Mouse (Mus musculus) hindbrain, embryonic 16.5 days (tissue): ENCODE measurements at regions not wholly inside any gene's neighbourhood (a gene's known extent, or its start where the extent isn't known, plus 50 kb on each side); places are given as distances from the start of the nearest gene placed in this dataset.
A peak's percentile ranks its signal among the peaks of the same experiment; 100 is the strongest.

ENCODE experiments used
- ATAC-seq: fragments of 200-750 bp; cut with Nextera tagmentation; 2 replicates; pipeline ENCODE4 v1.8.0; 2017; ENCODE audit warnings: moderate TSS enrichment, moderate library complexity
- H3K27ac ChIP-seq: fragments of 300-500 bp; sonication (generic); 2 replicates; pipeline ENCODE4 v1.5.1; 2014; ENCODE audit warnings: low read depth, mild to moderate bottlenecking, control low read depth, low read length, moderate library complexity
- H3K27me3 ChIP-seq: fragments of 300-500 bp; sonication (generic); replicated peaks from 2 replicates; pipeline ENCODE4 v1.6.1; 2014; ENCODE audit warnings: low read length; ENCODE audit not compliant: control insufficient read depth, insufficient read depth
- H3K36me3 ChIP-seq: fragments of 300-500 bp; sonication (generic); 2 replicates; pipeline ENCODE4 v1.6.1; 2014; ENCODE audit warnings: mild to moderate bottlenecking, low read length, moderate library complexity, mixed read lengths; ENCODE audit not compliant: control insufficient read depth, insufficient read depth
- H3K4me1 ChIP-seq: fragments of 300-500 bp; sonication (generic); 2 replicates; pipeline ENCODE4 v1.6.1; 2014; ENCODE audit warnings: low read depth, low read length; ENCODE audit not compliant: control insufficient read depth, insufficient read depth
- H3K4me2 ChIP-seq: fragments of 300-500 bp; sonication (generic); 2 replicates; pipeline ENCODE4 v1.6.1; 2014; ENCODE audit warnings: mild to moderate bottlenecking, low read length, control low read depth, moderate library complexity
- H3K4me3 ChIP-seq: fragments of 300-500 bp; sonication (generic); 2 replicates; pipeline ENCODE4 v1.5.1; 2014; ENCODE audit warnings: mild to moderate bottlenecking, low read length, control low read depth, moderate library complexity
- H3K9ac ChIP-seq: fragments of 300-500 bp; sonication (generic); 2 replicates; pipeline ENCODE4 v1.6.1; 2014; ENCODE audit warnings: low read depth, mild to moderate bottlenecking, control low read depth, low read length, moderate library complexity
- H3K9me3 ChIP-seq: fragments of 300-500 bp; sonication (generic); 2 replicates; pipeline ENCODE4 v1.6.1; 2014; ENCODE audit warnings: mild to moderate bottlenecking, low read length, moderate library complexity; ENCODE audit not compliant: control insufficient read depth
- WGBS: fragments of 180-500 bp; shearing (Covaris S2); extraction: QIAGEN DNeasy Blood & Tissue Kit; methylation state at CpG from one replicate; pipeline ENCODE4 v1.1.7; 2014; 5-methylcytosine and 5-hydroxymethylcytosine counted together

DNA sequence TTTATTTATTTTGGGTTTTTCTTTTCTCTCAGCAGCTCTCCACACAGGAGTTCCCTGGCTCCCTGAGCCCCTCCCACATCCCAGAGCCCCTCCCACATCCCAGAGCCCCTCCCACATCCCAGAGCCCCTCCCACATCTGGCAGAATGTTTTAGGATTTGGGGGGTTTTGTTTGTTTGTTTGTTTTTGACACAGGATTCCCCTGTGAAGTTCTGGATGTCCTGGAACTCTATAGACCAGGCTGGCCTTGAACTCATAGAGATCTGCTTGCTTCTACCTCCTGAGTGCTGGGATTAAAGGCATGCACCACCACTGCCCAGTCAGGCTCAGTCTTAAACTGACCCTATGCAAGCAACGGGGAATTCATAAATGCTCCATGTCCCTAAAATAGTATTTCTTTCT lies 100.2 kb downstream of the 1700001O22Rik start:
- H3K9me3 ChIP-seq, result 0 out of 2 replicates have a peak, but pooled peaks cover 2% of the 10 kb centered on the region
- WGBS, result 90% methylated on average over 1 of the region's 1 CpGs
- no peaks in the 10 kb centered on the region for H3K27me3 ChIP-seq
- no peak overlapping the region for H3K4me2 ChIP-seq
- no peak overlapping the region for H3K9ac ChIP-seq
- no peak overlapping the region for H3K27ac ChIP-seq
- ATAC-seq, result no peak
- peaks cover 30% of the 10 kb centered on the region for H3K4me1 ChIP-seq
- no peaks in the 10 kb centered on the region for H3K36me3 ChIP-seq
- no peak overlapping the region for H3K4me3 ChIP-seq

DNA sequence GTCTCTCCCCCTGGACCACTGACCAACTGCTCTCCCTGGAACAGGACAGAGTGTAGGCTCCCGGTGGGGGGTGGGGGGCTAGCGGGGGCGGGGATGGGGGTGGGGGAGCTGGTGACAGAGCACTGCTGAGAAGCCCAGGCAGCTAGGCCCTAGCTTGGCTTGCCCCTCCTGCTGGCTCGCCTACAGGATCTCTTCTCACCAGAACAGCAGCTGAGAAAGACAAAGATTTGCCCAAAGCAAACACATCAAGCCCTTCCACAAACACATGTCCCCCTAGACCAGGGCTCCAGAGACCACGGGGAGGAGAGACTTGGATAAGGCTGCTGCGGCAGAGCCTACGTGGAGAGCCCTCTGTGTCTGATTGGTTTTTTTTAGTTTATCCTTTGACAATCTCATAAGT lies 100.8 kb downstream of the 1700001O22Rik start:
- H3K9ac ChIP-seq, result peak overlapping the region; percentile 31; the same call in 1 of the 2 replicates
- peak overlapping the region; percentile 75 for H3K27ac ChIP-seq
- no peak overlapping the region for H3K4me2 ChIP-seq
- WGBS, result 7% methylated on average over 6 of the region's 7 CpGs
- 0 out of 2 replicates have a peak, but pooled peaks cover 2% of the 10 kb centered on the region for H3K9me3 ChIP-seq
- no peak overlapping the region for H3K4me3 ChIP-seq
- H3K36me3 ChIP-seq, result no peaks in the 10 kb centered on the region
- H3K27me3 ChIP-seq, result no peaks in the 10 kb centered on the region
- ATAC-seq, result no peak
- H3K4me1 ChIP-seq, result peaks cover 24% of the 10 kb centered on the region

DNA sequence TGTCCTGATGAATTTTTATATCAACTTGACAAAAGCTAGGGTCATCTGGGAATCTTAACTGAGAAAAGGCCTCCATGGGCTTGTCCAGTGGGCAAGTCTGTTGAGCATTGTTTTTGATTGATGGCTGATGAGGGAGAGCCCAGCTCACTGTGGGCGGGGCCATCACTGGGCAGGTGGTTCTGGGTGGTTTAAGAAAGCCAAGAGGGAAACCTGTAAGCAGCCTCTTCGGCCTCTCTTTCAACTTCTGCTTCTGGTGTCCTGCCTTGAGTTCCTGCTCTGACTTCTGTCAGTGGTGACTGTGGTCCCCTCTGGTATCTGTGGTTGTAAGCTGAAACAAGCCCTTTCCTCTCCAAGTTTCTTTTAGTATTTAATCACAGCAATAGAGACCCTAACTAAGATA lies 102.6 kb downstream of the 1700001O22Rik start:
- no peaks in the 10 kb centered on the region for H3K27me3 ChIP-seq
- H3K4me2 ChIP-seq, result no peak overlapping the region
- peaks cover 16% of the 10 kb centered on the region for H3K4me1 ChIP-seq
- no peak overlapping the region for H3K4me3 ChIP-seq
- 94% methylated on average over 2 of the region's 2 CpGs for WGBS
- ATAC-seq, result no peak
- no peak overlapping the region for H3K9ac ChIP-seq
- 0 out of 2 replicates have a peak, but pooled peaks cover 2% of the 10 kb centered on the region for H3K9me3 ChIP-seq
- H3K27ac ChIP-seq, result no peak overlapping the region
- no peaks in the 10 kb centered on the region for H3K36me3 ChIP-seq

DNA sequence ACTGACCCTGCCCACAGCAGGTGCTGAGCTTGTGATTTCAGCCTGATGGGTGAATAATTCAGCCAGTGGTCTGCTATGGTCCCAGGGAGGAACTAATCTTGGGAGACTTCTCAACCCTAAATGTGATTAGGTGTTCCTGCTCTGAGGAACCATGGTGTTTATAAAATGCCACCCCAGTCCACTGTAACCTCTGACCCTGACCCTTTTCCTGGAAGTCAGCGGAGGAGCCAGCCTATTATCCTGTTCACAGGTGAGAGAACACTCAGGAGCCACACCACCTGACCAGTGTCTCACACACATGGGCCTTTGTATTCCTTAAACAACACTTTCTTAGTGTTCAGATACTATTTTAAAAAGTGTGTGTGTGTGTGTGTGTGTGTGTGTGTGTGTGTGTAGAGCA lies 103.0 kb downstream of the 1700001O22Rik start:
- H3K4me2 ChIP-seq, result no peak overlapping the region
- peak overlapping the region; percentile 1; the same call in 1 of the 2 replicates for H3K9ac ChIP-seq
- peak overlapping the region; percentile 60; the same call in 1 of the 2 replicates for H3K27ac ChIP-seq
- H3K4me3 ChIP-seq, result no peak overlapping the region
- H3K4me1 ChIP-seq, result peaks cover 20% of the 10 kb centered on the region
- no peak for ATAC-seq
- 90% methylated on average over 1 of the region's 1 CpGs for WGBS
- no peaks in the 10 kb centered on the region for H3K36me3 ChIP-seq
- no peaks in the 10 kb centered on the region for H3K27me3 ChIP-seq
- H3K9me3 ChIP-seq, result 0 out of 2 replicates have a peak, but pooled peaks cover 2% of the 10 kb centered on the region

DNA sequence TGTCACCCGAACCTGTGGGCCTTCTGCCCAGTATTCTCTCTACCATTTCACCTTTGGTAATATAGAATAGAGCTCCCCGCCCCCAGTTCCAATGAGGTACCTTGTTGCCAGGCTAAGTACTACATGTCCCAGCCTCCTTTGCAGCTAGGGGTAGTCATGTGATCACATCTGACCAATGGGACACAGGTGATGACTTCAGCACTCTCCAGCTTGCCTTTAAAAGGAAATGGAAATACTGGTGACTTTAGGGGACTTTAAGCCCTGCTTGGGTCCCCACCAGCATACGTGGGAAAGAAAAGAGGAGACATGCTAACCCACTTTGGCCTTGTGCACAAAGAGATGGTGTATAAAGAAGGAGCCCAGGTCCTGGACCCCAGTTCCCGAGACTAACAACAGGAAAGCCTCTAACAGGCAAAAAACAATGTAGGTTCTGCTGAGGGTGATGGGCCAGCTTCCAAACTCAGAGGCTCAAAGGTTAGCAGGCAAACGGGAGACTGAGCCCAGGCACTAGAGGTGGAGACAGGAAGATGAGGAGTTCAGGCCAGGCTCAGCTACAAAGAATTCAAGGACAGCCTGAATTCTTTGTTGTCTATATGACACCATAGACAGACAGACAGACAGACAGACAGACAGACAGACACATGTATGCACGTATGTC lies 103.5 kb downstream of the 1700001O22Rik start:
- H3K36me3 ChIP-seq, result no peaks in the 10 kb centered on the region
- H3K4me1 ChIP-seq, result peaks cover 26% of the 10 kb centered on the region
- 32% methylated on average over 6 of the region's 6 CpGs for WGBS
- H3K4me2 ChIP-seq, result peak overlapping the region; percentile 17; the same call in 1 of the 2 replicates
- H3K9me3 ChIP-seq, result 0 out of 2 replicates have a peak, but pooled peaks cover 2% of the 10 kb centered on the region
- peak; percentile 86 for ATAC-seq
- no peak overlapping the region for H3K4me3 ChIP-seq
- H3K9ac ChIP-seq, result peak overlapping the region; percentile 1; the same call in 1 of the 2 replicates
- H3K27me3 ChIP-seq, result no peaks in the 10 kb centered on the region
- H3K27ac ChIP-seq, result peak overlapping the region; percentile 60

DNA sequence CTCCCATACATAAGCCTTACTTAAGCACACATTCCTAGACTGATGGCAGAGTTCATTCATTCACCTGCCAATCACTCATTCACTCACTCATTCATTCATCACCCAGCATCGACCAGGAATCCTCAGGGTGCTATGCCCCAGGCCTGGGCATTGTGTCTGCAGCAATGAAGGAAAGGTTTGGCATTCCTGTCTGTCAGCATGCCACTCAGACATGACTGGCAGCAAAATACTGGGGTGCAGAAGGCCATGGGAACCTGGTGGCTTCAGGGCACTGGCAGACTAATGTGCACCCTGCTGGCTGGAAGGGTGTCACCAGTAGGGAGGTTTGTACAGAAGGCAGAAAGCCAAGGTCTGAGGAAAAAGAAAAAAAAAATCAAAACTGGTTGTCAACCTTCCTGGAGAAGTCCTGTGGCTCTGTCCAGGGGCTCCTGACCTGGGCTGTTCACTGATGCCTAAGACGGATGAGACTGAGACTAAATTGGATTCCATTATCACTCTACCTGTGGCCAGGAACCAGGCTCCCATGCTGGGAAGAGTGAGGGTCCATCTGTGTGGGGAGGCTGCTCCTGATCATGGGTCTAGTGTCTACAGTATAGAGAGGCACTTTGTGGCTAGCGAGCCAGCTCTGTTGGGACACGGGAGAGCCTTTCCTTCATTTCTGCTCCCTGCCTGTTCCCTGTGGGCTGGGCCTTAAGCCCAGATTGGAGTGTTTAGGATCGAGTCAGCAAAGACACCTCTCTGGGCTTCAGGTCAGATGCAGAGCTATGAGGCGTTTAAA lies 104.1 kb downstream of the Cstad start:
- no peak for ATAC-seq
- H3K4me1 ChIP-seq, result peaks cover 32% of the 10 kb centered on the region
- no peak overlapping the region for H3K4me3 ChIP-seq

DNA sequence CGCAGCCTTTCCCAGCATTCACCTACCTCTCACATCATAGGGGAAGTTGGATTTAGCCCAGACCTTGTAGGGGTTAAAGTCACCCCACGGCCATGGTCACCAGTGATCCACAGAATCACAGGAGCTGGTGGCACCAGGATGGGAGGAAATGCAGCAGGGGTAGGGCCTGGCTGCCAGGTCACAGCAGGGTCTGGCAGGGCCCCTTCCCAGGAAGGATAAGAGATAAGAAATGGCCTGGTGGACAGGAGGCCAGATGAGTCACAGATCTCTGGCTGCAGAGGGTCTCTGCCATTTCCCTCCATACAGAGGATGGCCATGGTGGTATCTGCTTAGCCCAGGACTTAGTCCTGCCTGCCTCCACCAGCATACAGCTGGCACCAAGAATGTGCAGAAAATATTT lies 103.0 kb downstream of the Cstad start:
- H3K36me3 ChIP-seq, result no peaks in the 10 kb centered on the region
- 65% methylated on average over 2 of the region's 2 CpGs for WGBS
- peak overlapping the region; percentile 18; the same call in 1 of the 2 replicates for H3K27ac ChIP-seq

More for the DNA sequence above, 104.1 kb downstream of the Cstad start:
- H3K4me2 ChIP-seq, result no peak overlapping the region
- H3K9ac ChIP-seq, result no peak overlapping the region
- H3K27ac ChIP-seq, result peak overlapping the region; percentile 21; the same call in 1 of the 2 replicates
- H3K9me3 ChIP-seq, result no peaks in the 10 kb centered on the region
- H3K36me3 ChIP-seq, result no peaks in the 10 kb centered on the region
- no peaks in the 10 kb centered on the region for H3K27me3 ChIP-seq
- WGBS, result 55% methylated on average over 6 of the region's 6 CpGs

DNA sequence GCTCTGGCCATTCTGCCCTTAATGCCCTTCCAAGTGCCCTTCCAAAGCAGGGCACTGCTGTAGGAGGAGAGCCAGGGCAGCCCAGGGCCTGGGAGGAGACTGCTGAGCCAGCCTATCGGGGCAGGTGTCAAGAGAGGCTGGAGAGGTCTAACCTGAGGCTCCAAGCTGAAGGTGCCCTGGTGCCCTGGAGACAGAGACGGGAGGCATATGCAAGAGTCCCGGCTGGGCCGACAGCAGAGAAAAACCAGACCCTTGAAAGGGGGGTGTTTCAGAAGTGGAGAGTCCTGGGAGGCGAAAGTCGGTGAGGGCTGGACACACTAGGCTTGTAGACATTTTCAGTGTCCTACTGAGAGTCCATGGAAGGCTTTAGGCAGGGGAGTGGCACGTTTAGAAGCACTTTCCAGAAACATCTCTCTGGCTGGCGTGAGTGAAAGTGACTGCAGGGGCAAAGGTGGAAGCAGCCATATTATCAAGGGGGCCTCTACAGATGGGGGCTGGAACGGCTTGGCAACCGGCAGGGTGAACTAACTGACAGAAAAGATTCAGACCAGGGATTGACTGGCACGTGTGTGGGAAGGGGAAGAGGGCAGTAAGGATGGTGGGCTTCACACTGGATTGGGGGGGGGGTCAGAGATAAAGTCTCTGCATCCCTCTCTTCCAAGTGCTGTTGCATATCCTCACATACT lies 101.1 kb downstream of the Cstad start:
- H3K9me3 ChIP-seq, result no peaks in the 10 kb centered on the region
- peaks cover 48% of the 10 kb centered on the region for H3K4me1 ChIP-seq
- H3K9ac ChIP-seq, result peak overlapping the region; percentile 1
- H3K36me3 ChIP-seq, result no peaks in the 10 kb centered on the region
- no peak for ATAC-seq
- peak overlapping the region; percentile 99 for H3K27ac ChIP-seq
- WGBS, result 51% methylated on average over 11 of the region's 11 CpGs
- H3K4me3 ChIP-seq, result no peak overlapping the region
- H3K4me2 ChIP-seq, result no peak overlapping the region
- no peaks in the 10 kb centered on the region for H3K27me3 ChIP-seq

More for the DNA sequence above, 103.0 kb downstream of the Cstad start:
- H3K9ac ChIP-seq, result peak overlapping the region; percentile 16; the same call in 1 of the 2 replicates
- H3K4me2 ChIP-seq, result no peak overlapping the region
- H3K27me3 ChIP-seq, result no peaks in the 10 kb centered on the region
- H3K4me1 ChIP-seq, result peaks cover 39% of the 10 kb centered on the region
- no peak for ATAC-seq
- H3K9me3 ChIP-seq, result no peaks in the 10 kb centered on the region
- no peak overlapping the region for H3K4me3 ChIP-seq
